Mouse (Mus musculus) stomach, postnatal 0 days (tissue): ENCODE results near the gene Rftn1.

Source experiments
- CTCF ChIP-seq: IDR thresholded peaks from 2 replicates; pipeline ENCODE4 v1.5.1; 2016; ENCODE audit warnings: antibody characterized with exemption, low read depth, mild to moderate bottlenecking, moderate library complexity
- EP300 ChIP-seq: optimal IDR thresholded peaks from 2 replicates; pipeline ENCODE3; 2016; ENCODE audit warnings: antibody characterized with exemption

DNA sequence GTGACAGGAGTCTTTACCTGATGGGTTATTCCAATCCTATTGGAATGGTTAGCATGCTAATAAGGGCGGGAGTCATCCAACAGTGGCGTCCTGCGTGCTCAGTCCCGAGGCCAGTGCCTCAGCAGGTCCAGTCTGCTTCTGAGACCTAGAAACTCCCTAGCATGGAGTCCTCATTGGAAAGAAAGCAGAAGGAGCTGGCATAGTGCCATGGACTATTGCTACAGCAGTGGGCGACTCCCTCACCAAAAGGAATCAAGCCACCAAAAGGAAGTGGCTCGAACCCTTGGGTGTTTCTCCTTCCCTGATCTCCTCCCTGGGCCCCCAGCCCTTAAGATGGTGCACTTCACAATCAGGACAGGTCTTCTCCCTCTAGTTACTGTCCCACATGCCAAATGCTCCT, 24.6 kb upstream of the Rftn1 start:
- TF ChIP-seq CTCF, result no peak
- no peak for TF ChIP-seq EP300
